Mouse (Mus musculus): Measurements from ENCODE around the gene Galntl5.

DNA sequence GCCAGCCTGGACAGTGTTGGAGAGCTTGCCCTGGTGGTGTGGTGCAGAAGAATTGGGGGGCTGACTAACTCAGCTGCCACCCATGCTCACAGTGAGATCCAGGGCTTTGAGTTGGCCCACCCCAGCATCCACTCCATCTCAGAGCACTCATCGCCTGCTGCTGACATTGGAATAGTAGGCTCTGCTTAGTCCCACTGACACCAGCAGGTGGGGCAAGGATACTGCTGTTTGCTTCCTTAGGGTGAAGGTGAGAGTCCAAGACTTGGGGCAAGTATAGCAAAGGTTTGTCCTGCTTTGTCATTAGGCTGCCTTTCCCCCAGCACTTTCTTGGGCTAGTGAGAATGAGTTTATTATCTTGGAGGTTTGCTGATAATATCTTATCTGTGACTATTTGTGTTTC lies 7.5 kb downstream of the Galntl5 start:
- TF ChIP-seq POLR2A (IDR thresholded peaks at IDR 0.05; ENCODE audit: low read depth, low read length) = no peak
- peak; percentile 88 for TF ChIP-seq CTCF (conservative IDR thresholded peaks at IDR 0.05; ENCODE audit: insufficient read depth, insufficient read length, low read depth, low read length)
